Mouse (Mus musculus) forebrain, embryonic 11.5 days (tissue): ENCODE results near the gene Ercc8. TPM values are rescaled to one million over a fixed set of nuclear protein-coding genes. Genes with fewer than 3 reads are reported as not detected.

Source experiments
- ATAC-seq: fragments of 200-750 bp; cut with Nextera tagmentation; replicated peaks from 2 replicates; pipeline ENCODE4 v1.8.0; 2017; ENCODE audit warnings: moderate TSS enrichment; ENCODE audit not compliant: low FRiP score
- DNase-seq: peaks from one replicate; pipeline ENCODE4 v3.0.0-alpha.2; 2017; ENCODE audit warnings: low spot score
- H3K27ac ChIP-seq: fragments of 300-500 bp; sonication (generic); 2 replicates; pipeline ENCODE4 v1.5.1; 2014; ENCODE audit warnings: low read depth, low read length
- H3K27me3 ChIP-seq: fragments of 300-500 bp; sonication (generic); 2 replicates; pipeline ENCODE4 v1.6.1; 2014; ENCODE audit warnings: mild to moderate bottlenecking, low read length, mixed read lengths; ENCODE audit not compliant: control insufficient read depth, insufficient read depth
- H3K36me3 ChIP-seq: fragments of 300-500 bp; sonication (generic); 2 replicates; pipeline ENCODE4 v1.6.1; 2014; ENCODE audit warnings: mild to moderate bottlenecking, low read length, moderate library complexity, mixed read lengths; ENCODE audit not compliant: control insufficient read depth, insufficient read depth
- H3K4me1 ChIP-seq: fragments of 300-500 bp; sonication (generic); replicated peaks from 2 replicates; pipeline ENCODE4 v1.6.1; 2014; ENCODE audit warnings: low read length, mixed read lengths; ENCODE audit not compliant: control insufficient read depth, insufficient read depth
- H3K4me2 ChIP-seq: fragments of 300-500 bp; sonication (generic); 2 replicates; pipeline ENCODE4 v1.6.1; 2014; ENCODE audit warnings: low read depth, mild to moderate bottlenecking, low read length, moderate library complexity, mixed read lengths; ENCODE audit not compliant: severe bottlenecking
- H3K4me3 ChIP-seq: fragments of 300-500 bp; sonication (generic); 2 replicates; pipeline ENCODE4 v1.5.1; 2014; ENCODE audit warnings: low read depth, low read length
- H3K9ac ChIP-seq: fragments of 300-500 bp; sonication (generic); 2 replicates; pipeline ENCODE4 v1.6.1; 2014; ENCODE audit warnings: low read length
- H3K9me3 ChIP-seq: fragments of 300-500 bp; sonication (generic); 2 replicates; pipeline ENCODE4 v1.6.1; 2016; ENCODE audit warnings: low read length, mixed read lengths; ENCODE audit not compliant: control insufficient read depth
- WGBS: fragments of 180-500 bp; shearing (Covaris S2); extraction: QIAGEN DNeasy Blood & Tissue Kit; methylation state at CpG from one replicate; pipeline ENCODE4 v1.1.7; 2014; 5-methylcytosine and 5-hydroxymethylcytosine counted together
- polyA plus RNA-seq: library from polyadenylated mRNA; unstranded; fragments of >200 nt; fragmentation: Nextera tagmentation; extraction: Ambion mirVana; gene quantifications from 2 replicates; pipeline ENCODE4 v1.2.1, GENCODE M21; 2014

Gene Ercc8
- polyA plus RNA-seq, 1 experiment from 2014 or later, result 26.7 TPM

DNA sequence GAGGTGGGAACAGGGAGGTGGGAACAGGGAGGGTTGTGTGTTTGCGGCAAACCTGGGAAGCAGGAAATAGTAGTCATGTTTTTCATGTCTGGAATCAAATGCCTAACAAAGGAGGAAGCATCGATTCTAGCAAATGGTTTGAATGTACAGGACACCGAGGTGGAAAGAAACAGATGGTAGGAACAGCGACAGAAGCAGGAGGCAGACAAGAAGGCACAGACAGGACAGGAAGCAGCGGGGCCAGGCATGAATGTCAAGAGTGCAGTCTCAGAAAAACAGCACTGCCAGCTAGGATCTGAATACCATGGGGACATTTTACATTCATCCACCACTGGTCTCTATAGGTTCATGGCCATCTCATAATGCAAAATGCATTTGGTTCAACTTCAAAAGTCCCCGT is 36.9 kb downstream of the Ercc8 start:
- no peak for ATAC-seq
- Histone ChIP-seq H3K36me3 (peaks cover 3% of the 10 kb centered on the region), H3K27ac (no peak overlapping the region), H3K27me3 (no peaks in the 10 kb centered on the region), H3K9me3 (no peaks in the 10 kb centered on the region), H3K4me1 (no peaks in the 10 kb centered on the region), H3K4me3 (no peak overlapping the region), H3K4me2 (no peak overlapping the region), H3K9ac (no peak overlapping the region)
- no peak for DNase-seq
- 89% methylated on average over 6 of the region's 6 CpGs for WGBS

GRCm38 (mm10) chr13:108204857-108205256 is 46.3 kb downstream of the Ercc8 start:
- 91% methylated on average over 3 of the region's 3 CpGs for WGBS
- ATAC-seq, result no peak

DNA sequence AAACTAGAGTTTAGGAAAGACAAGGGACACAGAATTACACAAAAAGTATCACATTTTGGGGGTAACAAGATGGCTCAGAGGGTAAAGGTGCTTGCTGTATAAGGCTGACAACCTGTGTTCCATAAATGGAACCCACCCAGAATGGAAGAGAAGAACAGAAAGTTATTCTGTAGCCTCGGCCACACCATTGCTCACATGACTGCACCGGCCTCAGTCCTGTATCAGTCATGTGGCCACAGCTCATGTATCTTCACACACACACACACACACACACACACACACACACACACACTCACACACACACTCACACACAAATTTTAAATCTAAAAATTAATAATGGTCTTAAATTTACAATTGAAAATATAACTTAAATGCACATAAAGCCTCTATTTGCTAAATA is 48.9 kb downstream of the Ercc8 start:
- 87% methylated on average over 2 of the region's 2 CpGs for WGBS
- H3K4me3 ChIP-seq, result no peak overlapping the region

More at GRCm38 (mm10) chr13:108204857-108205256, 46.3 kb downstream of the Ercc8 start:
- H3K27ac ChIP-seq, result no peak overlapping the region
- DNase-seq, result no peak
- no peak overlapping the region for H3K4me2 ChIP-seq
- no peak overlapping the region for H3K9ac ChIP-seq
- H3K4me1 ChIP-seq, result no peaks in the 10 kb centered on the region
- H3K4me3 ChIP-seq, result no peak overlapping the region
- no peaks in the 10 kb centered on the region for H3K36me3 ChIP-seq
- H3K9me3 ChIP-seq, result no peaks in the 10 kb centered on the region
- no peaks in the 10 kb centered on the region for H3K27me3 ChIP-seq

DNA sequence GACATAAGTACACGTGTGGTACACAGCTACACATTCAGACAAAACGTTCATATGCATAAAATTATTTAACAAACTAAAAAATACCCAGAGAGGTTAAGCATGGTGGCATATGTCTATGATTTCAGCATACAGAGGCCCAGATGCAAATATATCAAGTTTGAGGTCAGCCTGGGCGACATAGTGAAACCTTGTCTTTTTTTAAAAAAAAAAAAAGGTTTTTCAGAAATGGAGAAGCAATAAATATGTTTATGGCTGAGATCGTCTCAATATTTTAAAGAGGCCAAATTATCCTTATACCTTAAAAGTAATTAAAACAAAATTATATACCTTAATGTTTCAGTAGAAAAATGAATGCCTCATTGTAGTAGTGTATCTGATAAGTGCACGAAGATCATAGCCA is 49.6 kb downstream of the Ercc8 start:
- Histone ChIP-seq H3K27me3 (peaks cover under 1% of the 10 kb centered on the region; the same call in 1 of the 2 replicates), H3K9ac (no peak overlapping the region), H3K4me2 (no peak overlapping the region), H3K9me3 (no peaks in the 10 kb centered on the region), H3K4me1 (no peaks in the 10 kb centered on the region), H3K27ac (no peak overlapping the region), H3K4me3 (no peak overlapping the region), H3K36me3 (no peaks in the 10 kb centered on the region)
- no peak for DNase-seq
- no peak for ATAC-seq
- 74% methylated on average over 5 of the region's 5 CpGs for WGBS

More for the DNA sequence above, 48.9 kb downstream of the Ercc8 start:
- Histone ChIP-seq H3K9me3 (no peaks in the 10 kb centered on the region), H3K4me1 (no peaks in the 10 kb centered on the region), H3K4me2 (no peak overlapping the region), H3K9ac (no peak overlapping the region), H3K27me3 (no peaks in the 10 kb centered on the region), H3K36me3 (no peaks in the 10 kb centered on the region), H3K27ac (no peak overlapping the region)
- no peak for ATAC-seq
- no peak for DNase-seq

- WGBS, result 91% methylated on average over 8 of the region's 8 CpGs
- Histone ChIP-seq H3K27me3 (peaks cover 21% of the 10 kb centered on the region; the same call in 1 of the 2 replicates), H3K9ac (no peak overlapping the region), H3K4me3 (no peak overlapping the region), H3K27ac (no peak overlapping the region), H3K4me2 (no peak overlapping the region), H3K9me3 (no peaks in the 10 kb centered on the region), H3K36me3 (no peaks in the 10 kb centered on the region), H3K4me1 (no peaks in the 10 kb centered on the region)
- ATAC-seq, result no peak
- no peak for DNase-seq
Observed at GRCm38 (mm10) chr13:108210960-108211359, 52.4 kb downstream of the Ercc8 start.

- no peak overlapping the region for H3K9ac ChIP-seq
- H3K4me1 ChIP-seq, result no peaks in the 10 kb centered on the region
- DNase-seq, result no peak
- no peak for ATAC-seq
- no peaks in the 10 kb centered on the region for H3K36me3 ChIP-seq
- H3K4me3 ChIP-seq, result no peak overlapping the region
- 49% methylated on average over 5 of the region's 5 CpGs for WGBS
- peaks cover 25% of the 10 kb centered on the region; the same call in 1 of the 2 replicates for H3K27me3 ChIP-seq
- H3K4me2 ChIP-seq, result no peak overlapping the region
- no peak overlapping the region for H3K27ac ChIP-seq
- no peaks in the 10 kb centered on the region for H3K9me3 ChIP-seq
Observed at GRCm38 (mm10) chr13:108212397-108213018, 54.0 kb downstream of the Ercc8 start.

GRCm38 (mm10) chr13:108214081-108214484 is 55.6 kb downstream of the Ercc8 start, which contains the start of gene Elovl7:
Elovl7 (plus strand) TSS chr13:108214404.
- Histone ChIP-seq H3K4me1 (no peaks in the 10 kb centered on the region), H3K27me3 (peaks cover 25% of the 10 kb centered on the region; the same call in 1 of the 2 replicates), H3K4me2 (peak within 1 kb of the TSS; percentile 100), H3K9me3 (no peaks in the 10 kb centered on the region), H3K4me3 (peak within 1 kb of the TSS; percentile 69), H3K27ac (no peak within 1 kb of the TSS), H3K36me3 (no peaks in the 10 kb centered on the region), H3K9ac (peak within 1 kb of the TSS; percentile 65)
- 0% methylated on average over 40 of the region's 40 CpGs for WGBS
- DNase-seq (peak; percentile 79), ATAC-seq (peak; percentile 95)

DNA sequence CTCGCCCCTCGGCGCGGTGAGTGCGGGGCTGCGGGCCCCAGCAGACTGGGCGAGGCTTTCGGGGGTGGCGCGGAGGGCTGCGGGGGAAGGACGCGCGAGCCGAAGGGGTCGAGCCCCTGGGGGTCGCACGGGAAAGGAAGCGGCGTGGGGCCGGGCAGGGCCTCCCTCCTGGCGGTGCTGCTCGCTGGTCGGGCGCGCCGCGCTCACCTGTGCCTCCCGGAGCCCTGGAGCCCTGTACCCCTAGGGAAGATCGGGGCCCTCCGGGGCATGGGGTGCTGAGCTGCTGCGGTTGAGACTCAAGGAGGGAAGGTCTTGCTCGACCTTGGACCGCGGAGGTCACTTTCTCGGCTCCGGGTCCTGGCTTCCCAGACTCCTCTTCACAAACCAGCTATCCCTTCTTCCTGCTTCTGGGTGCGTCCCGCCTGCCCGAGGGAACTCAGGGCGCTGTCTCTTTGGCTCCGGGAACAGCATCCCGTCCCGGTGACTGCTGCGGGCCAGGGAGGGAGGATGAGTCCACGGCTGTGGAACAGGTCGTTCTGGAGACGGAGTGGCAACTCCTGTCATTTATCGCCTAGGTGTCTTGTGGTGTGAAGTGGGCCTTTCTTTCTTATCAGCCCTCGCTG is 56.1 kb downstream of the Ercc8 start:
- H3K36me3 ChIP-seq, result no peaks in the 10 kb centered on the region
- peak; percentile 75 for ATAC-seq
- H3K4me2 ChIP-seq, result peak overlapping the region; percentile 100
- peaks cover 25% of the 10 kb centered on the region; the same call in 1 of the 2 replicates for H3K27me3 ChIP-seq
- H3K27ac ChIP-seq, result no peak overlapping the region
- H3K4me1 ChIP-seq, result no peaks in the 10 kb centered on the region
- WGBS, result under 1% methylated on average over 48 of the region's 50 CpGs
- DNase-seq, result peak; percentile 71
- H3K4me3 ChIP-seq, result peak overlapping the region; percentile 69
- H3K9ac ChIP-seq, result peak overlapping the region; percentile 65
- H3K9me3 ChIP-seq, result no peaks in the 10 kb centered on the region
